Mouse (Mus musculus) lung, adult 2 months (tissue): ENCODE data around the gene Cdc14a.

Experiments
- CTCF ChIP-seq: fragments of 200-500 bp; IDR thresholded peaks from 2 replicates; pipeline ENCODE4 v1.5.1; 2011; ENCODE audit warnings: mild to moderate bottlenecking, low read length, control low read depth; ENCODE audit not compliant: insufficient read depth
- POLR2A ChIP-seq: fragments of 200-500 bp; IDR thresholded peaks from 2 replicates; pipeline ENCODE4 v1.6.1; 2011; ENCODE audit warnings: low read depth, mild to moderate bottlenecking, control low read depth, low read length, borderline replicate concordance; ENCODE audit errors: extremely low read depth

DNA sequence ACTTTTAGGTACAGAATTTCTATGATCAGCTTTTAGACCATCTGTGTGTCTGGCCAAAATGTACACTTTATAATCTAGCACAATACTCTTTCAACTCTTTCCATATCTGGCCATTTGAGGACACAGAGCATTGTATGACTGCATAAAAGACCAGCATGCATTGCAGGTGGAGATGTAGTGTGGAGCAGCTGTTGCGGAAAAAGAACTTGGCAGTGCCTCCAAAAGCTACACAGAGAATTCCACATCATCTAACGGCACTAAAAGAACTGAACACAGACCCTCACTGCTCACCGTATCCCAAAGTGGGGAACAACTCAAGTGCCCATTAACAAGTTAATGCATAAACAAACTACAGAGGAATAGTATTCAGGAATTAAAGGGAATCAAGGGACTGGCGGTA lies 112.0 kb downstream of the Cdc14a start:
- TF ChIP-seq CTCF (no peak), POLR2A (no peak)
